In the genomic region with DNA sequence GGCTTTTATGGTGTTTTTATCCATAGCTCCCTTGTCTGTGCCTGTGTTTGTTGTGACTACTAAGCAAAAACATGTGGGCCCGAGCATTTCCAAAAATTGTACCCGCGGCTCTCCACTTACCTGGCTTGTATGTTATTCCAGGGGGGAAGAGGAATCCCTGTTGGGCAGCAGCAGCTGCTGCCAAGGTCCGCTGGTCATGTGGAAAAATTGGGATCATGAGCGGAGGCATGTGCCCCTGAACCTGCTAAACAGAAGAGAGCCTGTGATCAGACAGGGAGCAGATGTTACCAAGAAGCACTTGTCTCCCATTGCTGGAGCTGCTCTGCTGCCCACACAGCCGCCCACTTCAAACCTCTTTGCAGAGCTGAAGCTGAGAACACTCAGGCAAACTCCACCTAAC, we compare ENCODE assay signal across 10 mouse cellular contexts.
A peak's percentile ranks its signal among the peaks of the same experiment; 100 is the strongest.
DNase-seq lines count a peak whose midpoint lies in the region; ATAC-seq and TF ChIP-seq lines count a peak whose summit lies in the region.
"Had no signal": no experiment of that assay in that cellular context is flagged by ENCODE, and none has a peak within 500 bp of the region (broad histone marks: within the 10 kb centered on the region; RNA-seq: fewer than 3 reads in every experiment).

No protein-coding gene starts in this region.

- DNase-seq in gastrocnemius, adult 2 months = no peak
- no peak for DNase-seq in gastrocnemius, postnatal 36 days
- DNase-seq in kidney, adult 9 months = peak; percentile 40
- peak; percentile 17 for DNase-seq in left cerebral cortex, postnatal 4 days
- DNase-seq in urinary bladder, postnatal 25 days (ENCODE audit: low spot score) = no peak
- DNase-seq in heart, adult 2 months = no peak
- DNase-seq: heart, postnatal 10 days had no signal

- H3K27me3 ChIP-seq in heart, adult 2 months (ENCODE audit: control insufficient read depth, insufficient read depth, low read length) = no peaks in the 10 kb centered on the region
- H3K27me3 ChIP-seq: CH12.LX had no signal

- intact Hi-C loops in gastrocnemius, adult 2 months (cut with DNase I) = no loop called here
- intact Hi-C loops in gastrocnemius, postnatal 36 days (cut with DNase I) = no loop called here
- intact Hi-C loops in left cerebral cortex, postnatal 4 days (cut with DNase I) = no loop called here
- intact Hi-C loops in heart, adult 2 months (cut with DNase I) = no loop called here

- H3K36me3 ChIP-seq in heart, adult 2 months (ENCODE audit: control insufficient read depth, insufficient read depth, low read length) = no peaks in the 10 kb centered on the region

- H3K79me2 ChIP-seq in heart, adult 2 months (replicated peaks; ENCODE audit: control insufficient read depth, insufficient read depth, low read length) = no peaks in the 10 kb centered on the region

- WGBS in heart, adult 2 months = 82% methylated on average over 6 of the region's 6 CpGs

- peak overlapping the region; percentile 51 for H3K27ac ChIP-seq in gastrocnemius, adult 2 months
- H3K27ac ChIP-seq in brown adipose tissue, adult 24 weeks (replicated peaks; ENCODE audit: low read depth, low read length) = peak overlapping the region; percentile 92
- no peak overlapping the region for H3K27ac ChIP-seq in heart, adult 2 months

- no peak overlapping the region for H3K9ac ChIP-seq in heart, adult 2 months (ENCODE audit: low read depth, low read length)

- no peak overlapping the region for H3K4me3 ChIP-seq in gastrocnemius, adult 2 months
- peak overlapping the region; percentile 51 for H3K4me3 ChIP-seq in brown adipose tissue, adult 24 weeks (ENCODE audit: insufficient read depth, low read depth, low read length)
- H3K4me3 ChIP-seq in heart, adult 2 months = no peak overlapping the region

- TF ChIP-seq CTCF in gastrocnemius, adult 2 months (IDR thresholded peaks at IDR 0.05) = no peak
- no peak for TF ChIP-seq CTCF in heart, adult 2 months (IDR thresholded peaks at IDR 0.05)

- H3K4me1 ChIP-seq in brown adipose tissue, adult 24 weeks (ENCODE audit: control insufficient read depth, insufficient read depth, insufficient read length, low read length) = 0 out of 2 replicates have a peak, but pooled peaks cover 3% of the 10 kb centered on the region
- H3K4me1 ChIP-seq in heart, adult 2 months (ENCODE audit: control insufficient read depth, insufficient read depth, low read length) = no peaks in the 10 kb centered on the region

- TF ChIP-seq EP300 in heart, adult 2 months (IDR thresholded peaks at IDR 0.05; ENCODE audit: insufficient read depth, low read depth, low read length) = no peak

- no peak for ATAC-seq in monocyte, adult 5-6 weeks (replicated peaks; ENCODE audit: insufficient number of reproducible peaks, low FRiP score, low TSS enrichment, poor library complexity, severe bottlenecking)

- no peak for TF ChIP-seq POLR2A in heart, adult 2 months (IDR thresholded peaks at IDR 0.05; ENCODE audit: insufficient read depth, low read depth, low read length)

Comparison
In these comparisons a context has a peak if more than half of its experiments do, and no peak if none do; other contexts are left out.
1. DNase-seq: peak in kidney, adult 9 months (single experiment) and left cerebral cortex, postnatal 4 days (single experiment); none in gastrocnemius, adult 2 months (single experiment), gastrocnemius, postnatal 36 days (0 of 2), urinary bladder, postnatal 25 days (single experiment) and heart, adult 2 months (0 of 2).